Mouse (Mus musculus) C2C12 (cell line): ENCODE data around the gene Mcat. TPM values are rescaled to one million over a fixed set of nuclear protein-coding genes. Genes with fewer than 3 reads are reported as not detected.

Experiments
- H3K27me3 ChIP-seq: one replicate; pipeline ENCODE4 v1.6.1; 2011; ENCODE audit not compliant: control insufficient read depth, insufficient read depth, insufficient read length
- H3K36me3 ChIP-seq: one replicate; pipeline ENCODE4 v1.6.1; 2011; ENCODE audit not compliant: control insufficient read depth, insufficient read depth
- H3K4me3 ChIP-seq: one replicate; pipeline ENCODE4 v1.5.1; 2011; ENCODE audit warnings: mild to moderate bottlenecking, control low read depth; ENCODE audit not compliant: poor library complexity, insufficient read depth, severe bottlenecking
- H3K79me2 ChIP-seq: one replicate; pipeline ENCODE4 v1.6.1; 2011; ENCODE audit not compliant: control insufficient read depth, insufficient read depth
- H3K79me3 ChIP-seq: one replicate; pipeline ENCODE4 v1.6.1; 2011; ENCODE audit warnings: low read depth, control low read depth
- H3ac ChIP-seq: one replicate; pipeline ENCODE3; 2011; ENCODE audit warnings: low read depth; ENCODE audit not compliant: control insufficient read depth, insufficient read length
- CEBPB ChIP-seq: IDR thresholded peaks from one replicate; pipeline ENCODE4 v1.6.1; 2011; ENCODE audit warnings: low read depth, mild to moderate bottlenecking, control low read depth, moderate library complexity
- CTCF ChIP-seq: IDR thresholded peaks from one replicate; pipeline ENCODE4 v1.5.1; 2011; ENCODE audit not compliant: control insufficient read depth, insufficient read depth, insufficient read length
- FOSL1 ChIP-seq: IDR thresholded peaks from one replicate; pipeline ENCODE4 v1.8.0; 2011; ENCODE audit warnings: mild to moderate bottlenecking, low read length; ENCODE audit not compliant: poor library complexity, insufficient read depth, severe bottlenecking
- MAX ChIP-seq: IDR thresholded peaks from one replicate; pipeline ENCODE4 v1.6.1; 2011; ENCODE audit warnings: mild to moderate bottlenecking, control low read depth
- MYOD1 ChIP-seq: IDR thresholded peaks from one replicate; pipeline ENCODE4 v1.6.1; 2011; ENCODE audit warnings: low read depth; ENCODE audit not compliant: control insufficient read depth, insufficient read length
- MYOG ChIP-seq: IDR thresholded peaks from one replicate; pipeline ENCODE4 v1.6.1; 2011; ENCODE audit not compliant: control insufficient read depth, insufficient read length; ENCODE audit errors: extremely low read depth
- USF1 ChIP-seq: IDR thresholded peaks from one replicate; pipeline ENCODE4 v1.6.1; 2011; ENCODE audit warnings: low read depth, mild to moderate bottlenecking, control low read depth, moderate library complexity
- polyA plus RNA-seq: library from polyadenylated mRNA; unstranded; fragments of >200 nt; fragmentation: generic; extraction: Trizol; gene quantifications from one replicate; pipeline ENCODE4 v1.2.1, GENCODE M21; 2012; ENCODE audit warnings: missing spikeins

Gene Mcat
- polyA plus RNA-seq, 1 experiment, result 42.4 TPM

DNA sequence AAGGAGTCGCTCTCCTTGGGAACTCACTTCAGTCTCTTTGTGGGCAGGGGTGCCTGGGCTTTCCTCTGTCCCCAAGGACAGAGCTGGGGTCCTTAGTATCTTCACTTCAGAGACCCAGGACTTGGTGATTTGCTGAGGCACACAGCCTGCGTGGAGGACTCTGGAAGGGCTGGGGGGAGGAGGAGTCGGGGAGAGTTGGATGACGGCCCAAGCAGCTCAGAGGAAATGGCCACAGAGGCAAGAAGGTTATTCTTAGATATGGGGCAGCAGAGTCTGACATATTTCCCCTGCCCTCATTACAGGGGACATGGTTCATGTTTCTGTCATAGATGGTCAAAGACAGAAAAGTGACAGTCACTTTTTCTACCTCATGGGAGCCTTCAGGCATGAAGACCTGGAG, 23.7 kb downstream of the Mcat start:
- Histone ChIP-seq H3K36me3 (no peaks in the 10 kb centered on the region), H3ac (no peak overlapping the region), H3K79me2 (no peaks in the 10 kb centered on the region), H3K4me3 (no peak overlapping the region), H3K79me3 (no peaks in the 10 kb centered on the region), H3K27me3 (no peaks in the 10 kb centered on the region)
- no peak for TF ChIP-seq CEBPB
- TF ChIP-seq MYOG, result no peak
- TF ChIP-seq MAX, result no peak
- TF ChIP-seq FOSL1, result no peak
- no peak for TF ChIP-seq USF1
- TF ChIP-seq CTCF, result no peak
- TF ChIP-seq MYOD1, result no peak

DNA sequence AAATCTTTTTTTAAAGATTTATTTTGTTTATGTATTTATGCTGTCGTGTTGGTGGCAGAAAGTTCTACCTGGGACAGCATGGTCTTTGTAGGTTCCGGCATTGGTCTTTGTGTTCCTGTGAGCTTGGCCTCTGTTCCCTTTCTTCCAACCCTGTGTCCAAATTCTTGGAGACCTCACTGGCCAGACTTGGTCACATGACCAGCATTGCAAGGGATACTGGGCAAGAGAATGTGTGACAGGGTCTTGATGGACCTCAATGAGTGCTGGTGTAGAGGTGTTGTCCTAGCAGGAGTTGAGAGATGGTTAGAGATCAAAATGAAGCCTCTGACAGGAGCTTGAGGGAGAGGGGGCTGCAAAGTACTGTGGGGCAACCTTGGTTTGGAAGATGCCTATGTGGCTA, 24.7 kb downstream of the Mcat start:
- Histone ChIP-seq H3ac (no peak overlapping the region), H3K79me2 (no peaks in the 10 kb centered on the region)
- TF ChIP-seq MYOD1, result no peak
- TF ChIP-seq CTCF, result no peak
- TF ChIP-seq USF1, result peak; percentile 53
- no peak for TF ChIP-seq MAX
- TF ChIP-seq FOSL1, result no peak
- TF ChIP-seq CEBPB, result no peak
- no peak for TF ChIP-seq MYOG

DNA sequence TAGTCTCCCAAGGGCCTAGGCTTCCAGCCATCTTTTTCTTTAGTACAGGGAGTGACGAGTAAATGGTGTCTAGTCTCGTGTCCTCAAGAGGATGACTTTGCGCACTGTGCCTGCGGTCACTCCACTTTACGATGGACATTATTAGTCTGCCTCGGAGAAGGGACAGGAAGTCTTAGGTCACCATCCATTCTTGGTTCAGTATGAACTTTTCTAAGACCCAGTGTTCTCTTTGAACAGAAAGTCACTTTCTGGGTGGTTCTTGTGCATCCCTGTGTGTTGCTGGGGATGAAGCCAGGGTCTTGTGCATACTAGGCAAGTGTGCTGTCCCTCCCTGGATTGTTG, 27.7 kb downstream of the Mcat start:
- H3K36me3 ChIP-seq, result no peaks in the 10 kb centered on the region
- no peak overlapping the region for H3ac ChIP-seq
- H3K27me3 ChIP-seq, result peaks cover under 1% of the 10 kb centered on the region
- TF ChIP-seq CEBPB (no peak), MAX (no peak), CTCF (no peak), MYOG (no peak), USF1 (no peak), FOSL1 (no peak), MYOD1 (no peak)
- no peaks in the 10 kb centered on the region for H3K79me3 ChIP-seq
- H3K4me3 ChIP-seq, result no peak overlapping the region
- no peaks in the 10 kb centered on the region for H3K79me2 ChIP-seq

More for the DNA sequence above, 24.7 kb downstream of the Mcat start:
- H3K36me3 ChIP-seq, result no peaks in the 10 kb centered on the region
- H3K79me3 ChIP-seq, result no peaks in the 10 kb centered on the region
- no peaks in the 10 kb centered on the region for H3K27me3 ChIP-seq
- H3K4me3 ChIP-seq, result no peak overlapping the region

DNA sequence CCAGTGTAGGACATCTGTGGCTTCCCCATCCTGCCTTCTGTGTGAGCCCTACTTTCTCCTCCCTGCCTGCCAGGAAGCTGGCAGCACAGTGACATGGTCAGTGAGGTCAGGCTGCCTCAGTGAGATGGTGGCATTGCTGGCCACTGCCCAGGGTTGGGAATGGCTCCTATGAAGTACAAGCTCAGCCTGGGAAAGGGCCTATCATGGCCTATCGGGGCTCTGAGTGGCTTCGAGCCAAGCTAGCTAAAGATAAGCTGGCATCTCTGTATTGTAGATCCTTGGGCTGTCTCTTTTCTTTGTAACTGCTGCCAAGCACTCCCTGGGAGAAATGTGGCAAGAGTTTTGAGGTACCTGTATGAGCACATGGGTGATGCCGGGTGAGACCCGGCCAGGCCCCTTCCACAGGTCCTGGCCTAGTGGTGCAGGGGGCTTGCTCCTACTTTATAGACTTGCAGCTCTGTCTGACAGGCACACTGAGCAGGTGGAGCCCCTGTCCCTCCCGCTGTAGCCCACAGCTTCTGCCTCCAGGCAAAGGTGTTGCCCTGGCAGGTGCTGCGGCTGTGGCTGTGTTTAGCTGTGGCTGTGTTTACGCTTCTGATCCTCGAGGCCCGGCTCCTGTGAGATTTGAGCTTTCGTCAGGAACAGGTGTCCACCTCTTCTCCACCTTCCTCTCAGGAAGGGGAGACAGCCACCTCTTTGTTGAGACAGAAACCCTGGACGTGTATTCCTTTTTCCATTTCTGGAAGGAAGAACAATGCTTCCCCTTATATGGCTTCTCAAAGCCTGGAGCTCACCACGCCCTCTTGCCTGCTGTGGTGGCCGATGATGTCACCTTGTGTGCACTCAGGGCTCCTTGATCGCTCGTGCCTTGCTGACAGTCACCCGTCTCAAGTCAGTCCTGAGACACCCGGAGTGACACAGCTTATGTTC, 28.4 kb downstream of the Mcat start:
- H3K79me2 ChIP-seq, result no peaks in the 10 kb centered on the region
- H3K36me3 ChIP-seq, result no peaks in the 10 kb centered on the region
- H3K4me3 ChIP-seq, result no peak overlapping the region
- H3K79me3 ChIP-seq, result no peaks in the 10 kb centered on the region
- TF ChIP-seq FOSL1, result no peak
- TF ChIP-seq MAX, result no peak
- TF ChIP-seq CEBPB, result no peak
- TF ChIP-seq MYOD1, result no peak
- TF ChIP-seq MYOG, result no peak
- TF ChIP-seq USF1, result no peak
- no peak for TF ChIP-seq CTCF
- no peak overlapping the region for H3ac ChIP-seq
- peaks cover 7% of the 10 kb centered on the region for H3K27me3 ChIP-seq

DNA sequence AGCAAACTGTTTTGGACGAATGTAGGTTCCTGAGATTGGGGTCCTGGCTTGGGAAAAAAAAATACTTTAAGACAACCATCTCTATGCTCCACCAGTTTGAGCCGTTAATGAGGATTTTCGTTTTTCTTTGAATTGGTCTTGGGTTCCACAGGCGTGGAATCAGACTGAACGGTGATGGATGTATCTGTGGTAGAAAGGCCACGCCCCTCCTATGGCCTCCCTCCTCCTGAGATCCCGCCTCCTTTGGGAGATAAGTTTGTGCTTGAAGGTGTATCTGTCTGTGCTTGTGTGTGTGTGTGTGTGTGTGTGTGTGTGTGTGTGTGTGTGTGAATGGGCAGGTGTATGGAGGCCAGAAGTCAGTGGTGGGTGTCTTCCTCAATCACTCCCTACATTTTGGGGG, 31.0 kb downstream of the Mcat start:
- H3K79me2 ChIP-seq, result no peaks in the 10 kb centered on the region
- TF ChIP-seq MYOD1 (no peak), MYOG (no peak), CTCF (no peak), MAX (no peak), USF1 (no peak), FOSL1 (no peak), CEBPB (no peak)
- no peaks in the 10 kb centered on the region for H3K79me3 ChIP-seq
- no peaks in the 10 kb centered on the region for H3K36me3 ChIP-seq
- peaks cover 12% of the 10 kb centered on the region for H3K27me3 ChIP-seq
- no peak overlapping the region for H3K4me3 ChIP-seq
- no peak overlapping the region for H3ac ChIP-seq
